Mouse (Mus musculus) limb, embryonic 12.5 days (tissue): ENCODE results near the gene Elmo2. TPM values are rescaled to one million over a fixed set of nuclear protein-coding genes. Genes with fewer than 3 reads are reported as not detected.

Source experiments
- ATAC-seq: fragments of 200-750 bp; cut with Nextera tagmentation; 2 replicates; pipeline ENCODE4 v1.8.0; 2017; ENCODE audit warnings: low read depth, moderate TSS enrichment; ENCODE audit not compliant: insufficient number of reproducible peaks, insufficient read depth, low FRiP score, low TSS enrichment
- H3K27ac ChIP-seq: fragments of 300-500 bp; sonication (generic); 2 replicates; pipeline ENCODE4 v1.5.1; 2016; ENCODE audit warnings: mild to moderate bottlenecking, moderate library complexity
- H3K27me3 ChIP-seq: fragments of 300-500 bp; sonication (generic); 2 replicates; pipeline ENCODE4 v1.6.1; 2016; ENCODE audit warnings: mild to moderate bottlenecking, moderate library complexity
- H3K36me3 ChIP-seq: fragments of 300-500 bp; sonication (generic); 2 replicates; pipeline ENCODE4 v1.6.1; 2016; ENCODE audit warnings: mild to moderate bottlenecking, moderate library complexity
- H3K4me1 ChIP-seq: fragments of 300-500 bp; sonication (generic); replicated peaks from 2 replicates; pipeline ENCODE4 v1.6.1; 2016
- H3K4me2 ChIP-seq: fragments of 300-500 bp; sonication (generic); 2 replicates; pipeline ENCODE4 v1.6.1; 2016; ENCODE audit warnings: mild to moderate bottlenecking, moderate library complexity
- H3K4me3 ChIP-seq: fragments of 300-500 bp; sonication (generic); replicated peaks from 2 replicates; pipeline ENCODE4 v1.5.1; 2016; ENCODE audit warnings: mild to moderate bottlenecking
- H3K9ac ChIP-seq: fragments of 300-500 bp; sonication (generic); replicated peaks from 2 replicates; pipeline ENCODE4 v1.6.1; 2016; ENCODE audit warnings: mild to moderate bottlenecking, moderate library complexity
- H3K9me3 ChIP-seq: fragments of 300-500 bp; sonication (generic); 2 replicates; pipeline ENCODE4 v1.6.1; 2016; ENCODE audit warnings: mild to moderate bottlenecking, moderate library complexity
- WGBS: fragments of 180-500 bp; shearing (Covaris S2); methylation state at CpG from one replicate; pipeline ENCODE4 v1.1.7; 2016; 5-methylcytosine and 5-hydroxymethylcytosine counted together
- polyA plus RNA-seq: library from polyadenylated mRNA; unstranded; fragments of >200 nt; fragmentation: Nextera tagmentation; extraction: Ambion mirVana; gene quantifications from 2 replicates; pipeline ENCODE4 v1.2.1, GENCODE M21; 2016

The Elmo2 gene
- polyA plus RNA-seq, 1 experiment from 2014 or later = 83.2 TPM

DNA sequence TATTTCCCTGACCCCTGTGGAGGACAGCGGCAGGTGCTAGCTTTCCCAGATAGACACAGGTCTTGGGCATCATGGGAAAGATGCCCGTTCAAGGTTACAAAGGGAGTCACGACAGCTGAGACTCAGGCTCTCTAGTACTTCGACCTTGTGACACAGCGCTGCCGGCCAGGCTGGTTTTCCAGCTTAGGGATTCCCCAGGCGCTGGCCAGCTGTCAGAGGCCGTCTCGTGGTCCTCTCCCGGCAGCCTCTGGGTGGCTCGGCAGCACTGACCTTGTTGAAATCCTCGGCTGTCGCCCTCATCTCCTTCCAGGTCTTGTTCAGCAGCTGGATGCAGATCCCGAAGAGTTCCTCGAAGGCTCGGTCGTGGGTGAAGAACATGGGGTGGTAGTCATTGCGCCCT, 29.7 kb downstream of the Elmo2 start:
- peaks cover 98% of the 10 kb centered on the region for H3K36me3 ChIP-seq
- 87% methylated on average over 18 of the region's 18 CpGs for WGBS
- H3K4me1 ChIP-seq = no peaks in the 10 kb centered on the region
- H3K27ac ChIP-seq = no peak overlapping the region
- no peaks in the 10 kb centered on the region for H3K9me3 ChIP-seq
- H3K9ac ChIP-seq = no peak overlapping the region
- ATAC-seq = no peak
- H3K4me2 ChIP-seq = no peak overlapping the region
- no peaks in the 10 kb centered on the region for H3K27me3 ChIP-seq
- H3K4me3 ChIP-seq = no peak overlapping the region

DNA sequence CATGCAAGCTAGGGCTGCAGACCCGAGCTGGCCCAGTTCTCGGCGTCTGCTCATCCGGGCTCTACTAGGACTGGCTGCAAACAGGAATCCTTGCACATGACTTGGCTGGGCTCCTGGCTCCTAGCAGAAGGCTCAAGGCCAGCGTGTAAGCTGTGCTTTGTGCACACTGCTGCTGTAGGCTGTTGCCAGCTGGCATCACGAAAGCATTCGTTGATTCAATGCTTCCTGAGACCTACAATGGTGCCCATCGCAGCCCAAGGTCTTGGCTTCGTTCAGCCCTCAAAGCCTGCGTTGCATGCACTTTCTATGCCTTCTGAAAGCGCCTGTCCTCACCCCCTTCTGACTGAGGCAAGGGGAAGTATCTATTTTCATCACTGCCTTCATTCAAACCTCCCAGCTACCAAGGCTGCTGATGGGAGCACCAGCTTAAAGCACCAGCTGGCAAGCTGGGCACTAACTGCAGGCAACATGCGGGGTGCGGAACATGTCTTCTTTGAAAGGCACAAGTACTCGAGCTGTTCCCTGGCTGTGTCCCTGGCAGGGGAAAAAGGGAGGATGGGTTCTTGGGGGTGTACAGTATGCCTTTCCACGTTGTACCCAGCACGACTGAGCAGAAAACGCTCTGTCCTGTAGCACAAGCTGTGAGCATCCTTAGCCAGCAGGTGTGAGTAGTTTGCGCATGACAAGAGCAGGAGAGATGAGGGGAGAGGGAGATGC, 37.8 kb downstream of the Elmo2 start:
- H3K9ac ChIP-seq = peak overlapping the region; percentile 71
- H3K27me3 ChIP-seq = no peaks in the 10 kb centered on the region
- peak overlapping the region; percentile 72 for H3K4me3 ChIP-seq
- H3K36me3 ChIP-seq = peaks cover 43% of the 10 kb centered on the region
- no peak for ATAC-seq
- no peaks in the 10 kb centered on the region for H3K9me3 ChIP-seq
- H3K4me2 ChIP-seq = peak overlapping the region; percentile 79
- 69% methylated on average over 18 of the region's 18 CpGs for WGBS
- H3K4me1 ChIP-seq = peaks cover 19% of the 10 kb centered on the region
- H3K27ac ChIP-seq = peak overlapping the region; percentile 62

DNA sequence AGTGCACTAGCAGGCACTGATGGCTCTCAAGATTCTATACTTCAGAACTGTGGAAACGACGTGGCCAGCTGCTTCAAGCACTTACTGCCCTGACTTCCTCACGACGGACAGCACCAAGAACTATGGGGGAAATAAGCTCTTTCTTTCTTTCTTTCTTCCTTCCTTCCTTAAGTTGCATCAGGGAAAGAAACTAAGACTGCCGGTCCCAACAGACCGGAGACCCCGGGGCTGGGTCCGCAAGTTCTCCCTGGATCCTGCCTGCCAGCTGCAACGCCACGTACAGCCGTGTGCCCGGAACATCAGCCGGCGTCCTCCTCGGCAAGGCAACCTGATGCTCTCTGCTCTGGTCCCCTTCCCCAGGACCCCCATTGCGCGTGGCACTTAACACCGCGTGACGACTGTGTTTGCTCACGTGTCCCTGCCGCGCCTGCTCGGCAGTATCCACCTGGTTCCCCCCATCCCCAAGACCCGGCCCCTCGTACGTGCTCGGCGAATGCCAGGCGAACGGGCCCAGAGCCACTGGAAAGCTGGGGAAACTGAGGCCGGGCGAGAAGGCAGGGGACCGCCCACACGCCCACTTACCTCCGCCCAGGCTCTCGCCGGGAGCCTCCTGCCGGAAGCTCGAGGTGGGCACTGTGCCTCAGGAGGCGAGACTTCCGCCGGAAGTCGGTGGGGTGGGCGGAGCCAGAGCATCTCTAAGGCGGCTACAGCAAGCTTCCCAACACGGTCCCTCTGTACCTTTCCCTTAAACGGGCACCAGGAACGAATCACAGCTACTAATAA, 38.9 kb downstream of the Elmo2 start, which contains the start of gene Slc35c2:
Slc35c2 (minus strand) TSS at position 668 of the 783 bp plus-strand sequence.
- Histone ChIP-seq H3K4me2 (peak within 1 kb of the TSS; percentile 79), H3K4me1 (peaks cover 19% of the 10 kb centered on the region), H3K27me3 (no peaks in the 10 kb centered on the region), H3K27ac (peak within 1 kb of the TSS; percentile 62), H3K9me3 (no peaks in the 10 kb centered on the region), H3K9ac (peak within 1 kb of the TSS; percentile 71), H3K4me3 (peak within 1 kb of the TSS; percentile 72), H3K36me3 (peaks cover 45% of the 10 kb centered on the region)
- peak; percentile 90 for ATAC-seq
- WGBS = under 1% methylated on average over 49 of the region's 49 CpGs

DNA sequence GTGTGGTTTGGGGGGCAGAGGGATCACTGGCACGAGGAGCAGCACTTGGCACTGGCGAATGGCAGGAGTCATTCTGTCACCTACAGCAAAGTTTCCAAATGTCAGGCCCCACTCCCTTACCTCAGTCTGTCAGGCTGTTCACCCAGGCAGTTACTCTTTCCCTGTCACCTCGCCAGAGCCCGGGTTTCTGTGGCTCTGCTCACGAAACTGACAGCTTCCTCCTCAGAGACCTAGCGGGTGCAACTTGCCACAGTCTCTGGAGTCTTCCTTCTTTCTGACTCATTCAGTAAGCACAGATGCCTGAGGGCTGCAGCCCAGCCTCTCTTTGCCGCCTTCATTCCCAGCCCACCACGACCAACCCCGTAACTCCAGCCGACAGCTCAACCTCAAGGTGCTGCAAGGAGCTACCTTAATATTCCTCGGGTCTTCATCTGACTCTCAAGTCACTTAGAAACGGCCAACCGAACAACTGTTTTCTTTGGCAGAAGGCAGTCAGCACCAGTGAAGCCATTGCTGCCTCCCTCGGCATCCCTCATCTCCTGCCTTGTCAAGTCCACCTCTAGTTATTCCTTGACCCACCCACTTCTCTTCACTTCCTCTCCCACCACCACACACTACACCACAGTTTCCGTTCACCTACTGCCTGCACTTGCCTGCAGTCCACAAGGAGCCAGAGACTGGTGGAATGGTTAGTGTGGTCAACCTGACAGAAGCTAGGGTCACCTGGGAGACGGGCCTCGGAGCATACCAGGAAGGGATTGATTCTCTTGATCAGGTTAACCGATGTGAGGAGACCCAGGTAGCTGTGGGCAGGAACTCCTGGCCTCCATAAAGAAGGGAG, 39.7 kb downstream of the Elmo2 start:
- peak overlapping the region; percentile 71 for H3K9ac ChIP-seq

DNA sequence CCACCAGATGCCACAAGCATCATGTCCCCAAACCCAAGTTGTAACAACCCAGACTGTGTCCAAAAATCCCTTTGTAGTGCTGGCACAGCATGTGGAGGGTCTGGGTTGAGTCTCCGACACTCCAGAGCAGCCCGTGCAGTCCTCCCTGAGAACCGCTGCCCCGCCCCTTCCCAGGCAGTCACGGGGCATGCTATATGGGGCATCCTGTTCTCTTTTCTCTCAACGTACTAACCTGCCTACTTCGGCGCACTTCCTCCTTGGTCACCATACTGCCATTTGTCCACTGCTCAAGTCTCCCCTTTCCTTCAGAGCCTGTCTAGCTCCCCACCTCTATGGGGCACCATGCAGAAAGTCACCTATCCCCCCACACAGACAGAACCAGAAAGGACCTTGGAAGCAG, 40.7 kb downstream of the Elmo2 start:
- Histone ChIP-seq H3K4me1 (peaks cover 19% of the 10 kb centered on the region), H3K36me3 (peaks cover 45% of the 10 kb centered on the region), H3K27me3 (no peaks in the 10 kb centered on the region), H3K4me2 (no peak overlapping the region), H3K9ac (no peak overlapping the region), H3K27ac (no peak overlapping the region), H3K9me3 (no peaks in the 10 kb centered on the region), H3K4me3 (no peak overlapping the region)
- ATAC-seq = no peak
- 83% methylated on average over 8 of the region's 8 CpGs for WGBS

More for the DNA sequence above, 39.7 kb downstream of the Elmo2 start:
- Histone ChIP-seq H3K4me3 (peak overlapping the region; percentile 72), H3K4me1 (peaks cover 19% of the 10 kb centered on the region), H3K27me3 (no peaks in the 10 kb centered on the region), H3K9me3 (no peaks in the 10 kb centered on the region), H3K27ac (no peak overlapping the region), H3K4me2 (peak overlapping the region; percentile 79), H3K36me3 (peaks cover 45% of the 10 kb centered on the region)
- WGBS = 64% methylated on average over 18 of the region's 18 CpGs
- no peak for ATAC-seq

DNA sequence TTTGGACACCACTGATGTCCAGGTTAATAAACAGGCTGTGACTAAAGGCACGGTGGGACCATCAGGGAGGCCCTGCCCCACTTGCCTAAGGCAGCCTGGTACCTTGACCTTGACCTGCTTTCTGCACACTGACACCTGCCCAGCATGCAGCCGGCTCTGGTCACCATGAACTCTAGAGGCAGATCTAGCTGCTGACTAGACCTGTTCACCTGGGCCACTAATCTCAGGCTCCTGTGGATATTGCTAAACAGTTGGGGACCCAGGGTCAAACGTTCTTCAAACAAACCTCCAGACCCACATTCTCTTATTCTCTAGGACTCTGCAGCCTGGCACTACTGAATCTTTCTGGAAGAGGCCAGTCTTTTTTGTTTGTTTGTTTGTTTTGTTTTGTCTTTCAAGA, 41.2 kb downstream of the Elmo2 start:
- H3K4me2 ChIP-seq = no peak overlapping the region
- H3K9ac ChIP-seq = no peak overlapping the region
- H3K4me1 ChIP-seq = peaks cover 19% of the 10 kb centered on the region
- no peak overlapping the region for H3K27ac ChIP-seq
- 76% methylated on average over 3 of the region's 3 CpGs for WGBS
- H3K9me3 ChIP-seq = no peaks in the 10 kb centered on the region
- peaks cover 45% of the 10 kb centered on the region for H3K36me3 ChIP-seq
- no peak for ATAC-seq
- no peaks in the 10 kb centered on the region for H3K27me3 ChIP-seq
- H3K4me3 ChIP-seq = no peak overlapping the region

DNA sequence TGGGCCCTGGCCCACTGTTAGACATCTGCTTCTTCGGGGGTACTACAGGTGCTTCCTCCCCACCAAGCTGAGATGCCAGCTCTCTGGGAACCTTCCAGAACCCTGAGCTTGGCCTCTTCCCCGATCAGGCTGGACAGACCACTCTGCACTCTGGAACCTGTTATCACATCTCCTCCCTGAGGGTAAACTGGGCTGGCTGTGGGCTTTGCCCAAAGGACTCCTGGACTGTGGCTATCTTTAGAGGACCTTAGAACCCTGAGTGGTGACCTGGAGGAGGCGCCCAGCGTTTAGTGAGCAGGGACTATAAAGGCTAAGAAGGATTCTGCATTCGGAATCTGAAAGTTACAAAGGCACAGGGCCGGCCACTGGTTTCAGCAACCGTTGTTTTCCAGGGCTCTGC, 41.9 kb downstream of the Elmo2 start:
- H3K4me3 ChIP-seq = no peak overlapping the region
- H3K27ac ChIP-seq = no peak overlapping the region
- H3K36me3 ChIP-seq = peaks cover 42% of the 10 kb centered on the region

DNA sequence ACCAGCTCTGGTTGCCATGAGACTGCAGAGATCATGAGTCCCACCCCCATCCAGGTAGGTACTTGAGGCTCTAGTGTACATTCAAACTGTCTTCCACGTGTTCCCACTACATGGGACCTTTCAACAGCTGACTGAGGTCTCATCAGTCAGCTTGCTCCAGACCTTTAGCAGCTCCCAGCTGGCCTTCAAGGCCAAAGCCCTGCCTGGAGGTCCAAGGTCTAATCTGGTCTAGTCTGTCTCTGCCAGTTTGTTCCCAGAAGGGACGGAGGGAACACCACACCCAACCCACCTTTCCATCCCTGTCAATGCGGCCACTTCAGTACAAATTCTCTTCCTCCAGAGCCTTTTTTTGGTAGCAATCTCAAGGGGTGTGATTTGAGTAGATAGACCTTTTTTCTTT, 42.6 kb downstream of the Elmo2 start:
- Histone ChIP-seq H3K4me2 (no peak overlapping the region), H3K4me3 (no peak overlapping the region)
- WGBS = 91% methylated on average over 3 of the region's 3 CpGs

More for the DNA sequence above, 41.9 kb downstream of the Elmo2 start:
- WGBS = 92% methylated on average over 7 of the region's 7 CpGs
- Histone ChIP-seq H3K4me2 (no peak overlapping the region), H3K9me3 (no peaks in the 10 kb centered on the region), H3K9ac (no peak overlapping the region), H3K4me1 (peaks cover 19% of the 10 kb centered on the region), H3K27me3 (no peaks in the 10 kb centered on the region)
- no peak for ATAC-seq

DNA sequence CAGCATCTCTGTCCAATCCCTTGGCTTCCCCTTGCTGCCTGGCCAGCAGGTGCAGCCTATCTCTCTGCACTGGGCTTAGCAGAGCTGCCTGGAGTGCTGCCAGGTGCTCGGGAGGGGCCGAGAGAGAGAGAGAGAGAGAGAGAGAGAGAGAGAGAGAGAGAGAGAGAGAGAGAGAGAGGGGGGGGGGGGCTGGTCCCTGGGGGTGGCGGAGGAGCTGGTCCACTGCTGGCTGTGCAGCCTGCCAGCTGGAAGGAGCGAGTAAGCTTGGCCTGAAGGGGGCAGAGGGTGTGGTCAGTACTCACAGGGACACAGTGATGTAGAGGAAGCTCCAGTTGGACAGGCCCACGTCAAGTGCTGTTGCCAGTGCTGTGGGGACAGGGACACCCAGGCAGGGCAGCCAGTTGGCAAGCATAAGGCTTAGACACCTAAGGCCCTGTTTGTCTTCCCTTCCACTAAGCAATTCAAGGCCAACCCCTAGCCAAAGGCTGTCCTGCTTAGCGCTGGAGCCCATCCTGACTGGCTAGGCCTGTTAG, 44.4 kb downstream of the Elmo2 start:
- Histone ChIP-seq H3K9ac (0 out of 2 replicates have a peak overlapping the region, but pooled peaks have one; percentile 8), H3K4me1 (peaks cover 9% of the 10 kb centered on the region), H3K9me3 (no peaks in the 10 kb centered on the region), H3K4me2 (no peak overlapping the region), H3K27me3 (no peaks in the 10 kb centered on the region), H3K27ac (no peak overlapping the region), H3K4me3 (no peak overlapping the region), H3K36me3 (peaks cover 62% of the 10 kb centered on the region)
- ATAC-seq = no peak
- WGBS = 69% methylated on average over 6 of the region's 6 CpGs

More for the DNA sequence above, 42.6 kb downstream of the Elmo2 start:
- no peaks in the 10 kb centered on the region for H3K9me3 ChIP-seq
- H3K36me3 ChIP-seq = peaks cover 44% of the 10 kb centered on the region
- H3K27me3 ChIP-seq = no peaks in the 10 kb centered on the region
- H3K4me1 ChIP-seq = peaks cover 19% of the 10 kb centered on the region
- no peak for ATAC-seq
- H3K9ac ChIP-seq = no peak overlapping the region
- no peak overlapping the region for H3K27ac ChIP-seq

DNA sequence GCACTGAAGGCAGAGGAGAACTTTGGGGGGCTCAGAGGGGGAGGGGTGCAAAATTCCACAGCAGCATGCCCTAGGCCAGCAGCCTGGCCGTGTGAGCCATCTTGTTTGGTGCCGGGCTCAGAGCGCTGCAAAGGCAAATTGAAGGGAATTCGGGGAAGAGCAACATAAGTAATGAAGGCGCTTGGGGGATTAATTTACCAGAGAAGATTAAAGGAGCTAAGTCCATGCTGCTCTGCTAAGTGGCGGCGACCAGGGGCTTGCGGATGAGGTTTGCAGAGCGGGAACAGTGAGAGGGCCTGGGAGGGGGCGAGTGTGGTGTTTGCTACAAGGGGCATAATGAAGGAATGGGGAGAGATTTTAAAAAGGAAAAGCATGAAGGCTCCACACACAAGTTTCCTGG, 46.9 kb downstream of the Elmo2 start:
- H3K27me3 ChIP-seq = no peaks in the 10 kb centered on the region; the same call in 1 of the 2 replicates
- H3K4me3 ChIP-seq = no peak overlapping the region
- H3K27ac ChIP-seq = no peak overlapping the region
- peaks cover 18% of the 10 kb centered on the region for H3K4me1 ChIP-seq
- H3K9ac ChIP-seq = no peak overlapping the region
- ATAC-seq = no peak
- H3K36me3 ChIP-seq = peaks cover 67% of the 10 kb centered on the region
- no peak overlapping the region for H3K4me2 ChIP-seq
- H3K9me3 ChIP-seq = no peaks in the 10 kb centered on the region
- WGBS = 46% methylated on average over 10 of the region's 10 CpGs
